Comparison of ENCODE assay signal across 19 mouse cellular contexts in genomic region chr4:45588322-45588721, GRCm38 (mm10).
"Had no signal": no experiment of that assay in that cellular context is flagged by ENCODE, and none has a peak within 500 bp of the region (broad histone marks: within the 10 kb centered on the region; RNA-seq: fewer than 3 reads in every experiment).

No protein-coding gene starts in this region.

- H3K9ac ChIP-seq: kidney, embryonic 15.5 days; liver, embryonic 13.5 days; midbrain, embryonic 12.5 days; midbrain, embryonic 15.5 days; neural tube, embryonic 12.5 days; neural tube, embryonic 15.5 days had no signal

- H3K9me3 ChIP-seq: kidney, embryonic 15.5 days; liver, embryonic 13.5 days; midbrain, embryonic 15.5 days; neural tube, embryonic 12.5 days; neural tube, embryonic 15.5 days had no signal

- H3K4me3 ChIP-seq: kidney, embryonic 15.5 days; layer of hippocampus, adult 2 months; liver, embryonic 13.5 days; midbrain, embryonic 12.5 days; midbrain, embryonic 15.5 days; neural tube, embryonic 12.5 days; neural tube, embryonic 15.5 days had no signal

- H3K4me2 ChIP-seq: kidney, embryonic 15.5 days; liver, embryonic 13.5 days; midbrain, embryonic 12.5 days; midbrain, embryonic 15.5 days; neural tube, embryonic 12.5 days; neural tube, embryonic 15.5 days had no signal

- H3K4me1 ChIP-seq: liver, embryonic 13.5 days had no signal

- H3K36me3 ChIP-seq: kidney, embryonic 15.5 days; liver, embryonic 13.5 days; midbrain, embryonic 12.5 days; midbrain, embryonic 15.5 days; neural tube, embryonic 12.5 days; neural tube, embryonic 15.5 days had no signal

- DNase-seq: kidney, adult 8-10 months; kidney, postnatal 10 days; kidney, postnatal 4 days; layer of hippocampus, adult 9-11 months; liver, embryonic 13.5 days; lung, adult 2 months; lung, postnatal 14 days; right cerebral cortex, adult 18-20 months; right cerebral cortex, postnatal 14 days; right cerebral cortex, postnatal 4 days; thymus, postnatal 25 days had no signal

- H3K27ac ChIP-seq: kidney, embryonic 15.5 days; layer of hippocampus, adult 2 months; liver, embryonic 13.5 days; macrophage; midbrain, embryonic 12.5 days; midbrain, embryonic 15.5 days; neural tube, embryonic 12.5 days; neural tube, embryonic 15.5 days; stomach, postnatal 0 days had no signal

- ATAC-seq: midbrain, embryonic 15.5 days had no signal
